Mouse (Mus musculus) embryonic fibroblast, embryonic 13.5 days (primary cell): ENCODE measurements around the gene Adipoq.

Experiments
- CTCF ChIP-seq: IDR thresholded peaks from 2 replicates; pipeline ENCODE4 v1.5.1; 2011; ENCODE audit warnings: mild to moderate bottlenecking, control low read depth, low read length, moderate library complexity, borderline replicate concordance; ENCODE audit not compliant: insufficient read depth
- POLR2A ChIP-seq: IDR thresholded peaks from 2 replicates; pipeline ENCODE4 v1.6.1; 2011; ENCODE audit warnings: low read depth, mild to moderate bottlenecking, control low read depth, low read length, moderate library complexity

- no peak for TF ChIP-seq POLR2A
- no peak for TF ChIP-seq CTCF
Measured at GRCm38 (mm10) chr16:23195618-23196017, 49.3 kb downstream of the Adipoq start.
